Mouse (Mus musculus) hindbrain, postnatal 0 days (tissue): ENCODE measurements at regions not wholly inside any gene's neighbourhood (a gene's known extent, or its start where the extent isn't known, plus 50 kb on each side); places are given as distances from the start of the nearest gene placed in this dataset.

Experiments
- ATAC-seq: fragments of 200-750 bp; cut with Nextera tagmentation; 2 replicates; pipeline ENCODE4 v1.8.0; 2017; ENCODE audit warnings: mild to moderate bottlenecking, moderate TSS enrichment, moderate library complexity
- DNase-seq: peaks from one replicate; pipeline ENCODE4 v3.0.0-alpha.2; 2015; ENCODE audit warnings: low spot score
- H3K27ac ChIP-seq: fragments of 300-500 bp; sonication (generic); 2 replicates; pipeline ENCODE4 v1.5.1; 2014; ENCODE audit warnings: mild to moderate bottlenecking
- H3K27me3 ChIP-seq: fragments of 300-500 bp; sonication (generic); 2 replicates; pipeline ENCODE4 v1.6.1; 2014; ENCODE audit warnings: low read length, mixed read lengths; ENCODE audit not compliant: insufficient read depth
- H3K36me3 ChIP-seq: fragments of 300-500 bp; sonication (generic); 2 replicates; pipeline ENCODE4 v1.6.1; 2014; ENCODE audit warnings: low read length, mixed read lengths; ENCODE audit not compliant: insufficient read depth
- H3K4me1 ChIP-seq: fragments of 300-500 bp; sonication (generic); 2 replicates; pipeline ENCODE4 v1.6.1; 2014; ENCODE audit warnings: antibody characterized with exemption, low read length, mixed read lengths; ENCODE audit not compliant: insufficient read depth
- H3K4me2 ChIP-seq: fragments of 300-500 bp; sonication (generic); 2 replicates; pipeline ENCODE4 v1.6.1; 2014; ENCODE audit warnings: low read depth, mild to moderate bottlenecking, low read length, moderate library complexity, mixed read lengths
- H3K4me3 ChIP-seq: fragments of 300-500 bp; sonication (generic); 2 replicates; pipeline ENCODE4 v1.5.1; 2014; ENCODE audit warnings: low read length
- H3K9ac ChIP-seq: fragments of 300-500 bp; sonication (generic); replicated peaks from 2 replicates; pipeline ENCODE4 v1.6.1; 2014; ENCODE audit warnings: mild to moderate bottlenecking, low read length, moderate library complexity, mixed read lengths
- H3K9me3 ChIP-seq: fragments of 300-500 bp; sonication (generic); 2 replicates; pipeline ENCODE4 v1.6.1; 2016; ENCODE audit warnings: low read length, mixed read lengths
- CTCF ChIP-seq: IDR thresholded peaks from 2 replicates; pipeline ENCODE4 v1.5.1; 2016; ENCODE audit warnings: antibody characterized with exemption, control low read depth, low read depth
- WGBS: fragments of 180-500 bp; shearing (Covaris S2); extraction: QIAGEN DNeasy Blood & Tissue Kit; methylation state at CpG from one replicate; pipeline ENCODE4 v1.1.7; 2014; 5-methylcytosine and 5-hydroxymethylcytosine counted together

DNA sequence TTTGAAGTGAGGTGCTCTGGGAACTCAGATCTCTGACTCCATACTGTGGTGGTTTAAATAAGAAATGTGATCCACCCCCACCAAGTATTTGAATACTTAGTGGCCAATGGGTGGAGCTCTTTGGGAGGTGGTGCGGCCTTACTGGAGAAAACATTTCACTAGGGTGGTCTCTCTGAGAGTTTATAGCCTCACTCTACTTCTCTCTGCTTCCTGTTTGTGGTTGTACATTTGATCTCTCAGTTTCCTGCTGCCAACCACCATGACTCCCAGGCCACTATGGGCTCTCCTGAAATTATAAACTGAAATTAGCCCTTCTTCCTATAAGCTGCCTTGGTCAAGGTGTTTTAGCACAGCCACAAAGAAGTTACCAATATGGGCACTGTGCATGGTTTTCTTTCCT, 479.9 kb upstream of the Marcks start:
- no peaks in the 10 kb centered on the region for H3K9me3 ChIP-seq
- no peaks in the 10 kb centered on the region for H3K27me3 ChIP-seq
- no peak overlapping the region for H3K4me2 ChIP-seq
- H3K27ac ChIP-seq, result no peak overlapping the region
- DNase-seq (no peak), ATAC-seq (no peak)
- no peaks in the 10 kb centered on the region for H3K36me3 ChIP-seq
- no peak overlapping the region for H3K4me3 ChIP-seq
- 90% methylated on average over 1 of the region's 1 CpGs for WGBS
- no peak overlapping the region for H3K9ac ChIP-seq
- no peak for TF ChIP-seq CTCF
- no peaks in the 10 kb centered on the region for H3K4me1 ChIP-seq

- no peaks in the 10 kb centered on the region for H3K27me3 ChIP-seq
- DNase-seq (no peak), ATAC-seq (no peak)
- no peak for TF ChIP-seq CTCF
- H3K4me1 ChIP-seq, result no peaks in the 10 kb centered on the region
- H3K27ac ChIP-seq, result no peak overlapping the region
- WGBS, result 71% methylated on average over 7 of the region's 7 CpGs
- H3K9ac ChIP-seq, result no peak overlapping the region
- H3K9me3 ChIP-seq, result no peaks in the 10 kb centered on the region
- no peaks in the 10 kb centered on the region for H3K36me3 ChIP-seq
- H3K4me3 ChIP-seq, result no peak overlapping the region
- H3K4me2 ChIP-seq, result no peak overlapping the region
Measured at GRCm38 (mm10) chr10:37617708-37618300, 479.1 kb upstream of the Marcks start.

DNA sequence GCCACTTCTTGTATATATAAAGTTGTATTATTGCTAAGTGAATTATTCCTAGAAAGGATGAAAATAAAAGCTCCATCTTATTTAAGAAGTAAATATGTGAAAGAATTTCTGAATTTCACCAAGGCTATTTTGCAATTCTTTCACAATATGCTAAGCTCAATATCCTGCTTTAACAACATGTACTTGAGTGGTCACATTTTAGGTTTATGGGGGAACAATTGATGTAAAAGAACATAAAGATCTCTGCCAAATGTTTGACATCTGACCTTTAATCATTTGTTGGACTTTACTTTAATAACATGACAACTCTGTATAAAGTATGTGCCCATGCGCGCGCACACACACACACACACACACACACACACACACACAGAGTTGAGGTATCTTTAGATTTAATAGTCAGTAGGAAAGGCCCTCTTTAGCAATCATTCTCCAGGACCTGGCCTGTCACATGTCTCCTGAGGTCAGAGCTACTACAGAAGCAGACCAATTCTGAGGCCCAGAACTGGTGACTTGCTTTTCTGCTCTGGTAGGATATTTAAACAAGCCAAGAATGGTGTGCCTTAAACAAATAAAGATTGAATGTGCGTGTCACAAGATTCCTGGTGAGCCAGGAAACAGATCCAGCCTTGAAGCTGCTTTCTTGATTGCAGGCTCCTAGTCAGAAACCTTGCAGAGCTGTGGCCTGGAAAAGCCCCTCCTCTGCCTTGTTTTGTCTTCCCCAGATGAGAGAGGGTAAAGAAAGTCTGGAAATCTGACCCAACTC, 477.4 kb upstream of the Marcks start:
- Histone ChIP-seq H3K9me3 (no peaks in the 10 kb centered on the region), H3K4me2 (no peak overlapping the region), H3K4me3 (no peak overlapping the region), H3K9ac (no peak overlapping the region), H3K36me3 (no peaks in the 10 kb centered on the region), H3K4me1 (no peaks in the 10 kb centered on the region), H3K27me3 (no peaks in the 10 kb centered on the region), H3K27ac (no peak overlapping the region)
- no peak for TF ChIP-seq CTCF
- 74% methylated on average over 4 of the region's 4 CpGs for WGBS
- DNase-seq (no peak), ATAC-seq (no peak)

GRCm38 (mm10) chr10:37613936-37614335, 475.2 kb upstream of the Marcks start:
- Histone ChIP-seq H3K27me3 (no peaks in the 10 kb centered on the region), H3K9ac (no peak overlapping the region), H3K9me3 (no peaks in the 10 kb centered on the region), H3K4me3 (no peak overlapping the region), H3K36me3 (no peaks in the 10 kb centered on the region), H3K27ac (no peak overlapping the region), H3K4me2 (no peak overlapping the region), H3K4me1 (no peaks in the 10 kb centered on the region)
- TF ChIP-seq CTCF, result no peak
- DNase-seq (no peak), ATAC-seq (no peak)
- 68% methylated on average over 1 of the region's 1 CpGs for WGBS

DNA sequence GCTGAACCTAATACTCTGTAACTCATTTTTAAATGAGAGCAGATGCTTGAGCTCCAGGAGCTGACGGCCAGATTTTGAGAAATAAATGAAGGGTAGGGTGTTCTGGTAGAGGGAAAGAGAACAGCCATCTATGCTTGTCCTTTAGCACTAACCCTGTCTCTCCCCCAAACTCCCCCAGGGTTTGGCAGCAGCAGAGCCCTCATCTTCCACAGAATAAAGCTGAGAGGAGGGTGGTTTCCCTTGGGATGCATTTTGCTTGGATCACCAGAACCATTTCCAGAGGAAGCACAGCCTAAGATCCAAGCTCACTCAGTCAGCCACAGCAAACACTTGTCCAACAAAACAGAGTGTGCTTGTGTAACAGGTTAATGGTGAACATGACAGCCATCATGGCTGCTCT, 464.8 kb upstream of the Marcks start:
- WGBS, result 41% methylated on average over 1 of the region's 1 CpGs
- no peak overlapping the region for H3K27ac ChIP-seq
- H3K9me3 ChIP-seq, result no peaks in the 10 kb centered on the region

GRCm38 (mm10) chr10:37602936-37603335, 464.2 kb upstream of the Marcks start:
- WGBS, result 69% methylated on average over 2 of the region's 2 CpGs
- no peaks in the 10 kb centered on the region for H3K36me3 ChIP-seq
- H3K9ac ChIP-seq, result no peak overlapping the region
- no peak for TF ChIP-seq CTCF
- H3K27ac ChIP-seq, result no peak overlapping the region
- ATAC-seq (no peak), DNase-seq (no peak)
- no peaks in the 10 kb centered on the region for H3K4me1 ChIP-seq
- no peaks in the 10 kb centered on the region for H3K9me3 ChIP-seq
- H3K27me3 ChIP-seq, result no peaks in the 10 kb centered on the region
- no peak overlapping the region for H3K4me3 ChIP-seq
- no peak overlapping the region for H3K4me2 ChIP-seq

More for the DNA sequence above, 464.8 kb upstream of the Marcks start:
- no peak overlapping the region for H3K9ac ChIP-seq
- H3K4me1 ChIP-seq, result no peaks in the 10 kb centered on the region
- no peaks in the 10 kb centered on the region for H3K27me3 ChIP-seq
- DNase-seq, result no peak
- no peak overlapping the region for H3K4me2 ChIP-seq
- no peak for ATAC-seq
- H3K36me3 ChIP-seq, result no peaks in the 10 kb centered on the region
- no peak overlapping the region for H3K4me3 ChIP-seq
- TF ChIP-seq CTCF, result no peak

DNA sequence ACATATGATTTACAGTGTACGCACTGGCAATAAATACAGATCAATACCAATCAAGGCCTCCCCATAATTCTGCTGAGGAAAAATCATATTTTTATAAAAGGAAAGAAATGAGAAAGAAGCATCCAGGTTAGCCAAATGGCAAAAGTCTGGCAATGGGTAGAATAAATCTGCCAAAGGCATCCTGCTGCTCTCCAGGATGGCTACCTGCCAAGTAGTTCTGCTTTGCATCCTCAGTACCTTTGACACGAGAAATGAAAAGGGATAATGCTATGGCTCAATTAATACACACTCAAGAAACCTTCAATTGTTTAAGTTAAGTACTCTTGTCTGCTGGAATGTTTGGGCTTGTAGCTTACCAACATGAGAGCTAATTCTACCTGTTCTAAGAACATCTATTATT, 451.2 kb upstream of the Marcks start:
- Histone ChIP-seq H3K36me3 (no peaks in the 10 kb centered on the region), H3K9me3 (no peaks in the 10 kb centered on the region), H3K4me3 (no peak overlapping the region), H3K4me2 (no peak overlapping the region), H3K27me3 (no peaks in the 10 kb centered on the region), H3K4me1 (no peaks in the 10 kb centered on the region), H3K27ac (no peak overlapping the region), H3K9ac (no peak overlapping the region)
- ATAC-seq (no peak), DNase-seq (peak; percentile 43)
- no peak for TF ChIP-seq CTCF
- 59% methylated on average over 2 of the region's 2 CpGs for WGBS
